Mouse (Mus musculus) midbrain, postnatal 0 days (tissue): ENCODE data around the gene Arhgef15. TPM values are rescaled to one million over a fixed set of nuclear protein-coding genes. Genes with fewer than 3 reads are reported as not detected.
"Not testable (repeated sequence)": the region's sequence is repeated elsewhere in the genome, so short reads cannot be mapped to it uniquely, and the experiment has no call there.

Source experiments
- ATAC-seq: fragments of 200-750 bp; cut with Nextera tagmentation; 2 replicates; pipeline ENCODE4 v1.8.0; 2017; ENCODE audit warnings: moderate number of reproducible peaks, mild to moderate bottlenecking, moderate TSS enrichment, moderate library complexity; ENCODE audit not compliant: low FRiP score
- DNase-seq: peaks from one replicate; pipeline ENCODE4 v3.0.0-alpha.2; 2015; ENCODE audit warnings: low spot score
- H3K27ac ChIP-seq: fragments of 300-500 bp; sonication (generic); 2 replicates; pipeline ENCODE4 v1.5.1; 2014; ENCODE audit warnings: low read depth, mild to moderate bottlenecking, low read length, mixed read lengths
- H3K27me3 ChIP-seq: fragments of 300-500 bp; sonication (generic); 2 replicates; pipeline ENCODE4 v1.6.1; 2014; ENCODE audit warnings: low read length, control low read depth, mixed read lengths; ENCODE audit not compliant: insufficient read depth
- H3K36me3 ChIP-seq: fragments of 300-500 bp; sonication (generic); 2 replicates; pipeline ENCODE4 v1.6.1; 2014; ENCODE audit warnings: low read length, control low read depth, mixed read lengths; ENCODE audit not compliant: insufficient read depth
- H3K4me1 ChIP-seq: fragments of 300-500 bp; sonication (generic); 2 replicates; pipeline ENCODE4 v1.6.1; 2014; ENCODE audit warnings: mild to moderate bottlenecking, control low read depth, antibody characterized with exemption, low read length, mixed read lengths; ENCODE audit not compliant: insufficient read depth
- H3K4me2 ChIP-seq: fragments of 300-500 bp; sonication (generic); 2 replicates; pipeline ENCODE4 v1.6.1; 2014; ENCODE audit warnings: low read depth, mild to moderate bottlenecking, low read length, mixed read lengths; ENCODE audit not compliant: poor library complexity, severe bottlenecking
- H3K4me3 ChIP-seq: fragments of 300-500 bp; sonication (generic); 2 replicates; pipeline ENCODE4 v1.5.1; 2014; ENCODE audit warnings: low read depth, mild to moderate bottlenecking, low read length, moderate library complexity
- H3K9ac ChIP-seq: fragments of 300-500 bp; sonication (generic); replicated peaks from 2 replicates; pipeline ENCODE4 v1.6.1; 2014; ENCODE audit warnings: mild to moderate bottlenecking, low read length, moderate library complexity, mixed read lengths; ENCODE audit not compliant: poor library complexity, severe bottlenecking
- H3K9me3 ChIP-seq: fragments of 300-500 bp; sonication (generic); 2 replicates; pipeline ENCODE4 v1.6.1; 2016; ENCODE audit warnings: low read length, control low read depth
- CTCF ChIP-seq: IDR thresholded peaks from 2 replicates; pipeline ENCODE4 v1.5.1; 2016; ENCODE audit warnings: antibody characterized with exemption, mild to moderate bottlenecking
- WGBS: fragments of 180-500 bp; shearing (Covaris S2); extraction: QIAGEN DNeasy Blood & Tissue Kit; methylation state at CpG from one replicate; pipeline ENCODE4 v1.1.7; 2014; 5-methylcytosine and 5-hydroxymethylcytosine counted together
- polyA plus RNA-seq: library from polyadenylated mRNA; unstranded; fragments of >200 nt; fragmentation: Nextera tagmentation; extraction: Ambion mirVana; gene quantifications from 2 replicates; pipeline ENCODE4 v1.2.1, GENCODE M21; 2015
- total RNA-seq: library from RNA; depleted of rRNA; stranded (reverse); fragments of >200 nt; gene quantifications from 2 replicates; pipeline ENCODE4 v1.2.3, GENCODE M21; 2014

The Arhgef15 gene
- total and polyA plus RNA-seq, 2 experiments from 2014 or later = 23.3 to 27.6 TPM

DNA sequence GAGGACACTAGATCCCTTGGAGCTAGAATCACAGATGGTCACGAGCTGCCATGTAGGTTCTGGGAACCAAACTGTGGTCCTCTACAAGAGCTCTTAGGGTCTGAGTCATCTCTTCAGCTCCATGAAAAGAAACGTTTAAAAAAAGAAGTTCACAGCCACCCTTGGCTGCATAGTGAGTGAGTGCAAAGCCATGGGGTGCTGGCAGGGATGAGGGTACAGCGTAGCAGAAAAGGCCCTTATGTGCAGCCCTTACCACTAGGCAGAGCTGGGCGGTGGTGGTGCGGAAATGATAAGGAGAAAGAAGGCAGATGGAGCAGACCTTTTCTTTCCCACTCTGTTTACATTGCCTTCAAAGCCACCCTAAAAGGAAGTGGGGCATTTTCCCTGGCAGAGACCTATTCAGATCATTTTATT is 22.0 kb upstream of the Arhgef15 start:
- WGBS = 53% methylated on average over 5 of the region's 5 CpGs
- H3K27me3 ChIP-seq = peaks cover 4% of the 10 kb centered on the region; the same call in 1 of the 2 replicates

GRCm38 (mm10) chr11:68975601-68976000 is 18.3 kb upstream of the Arhgef15 start:
- no peak for DNase-seq
- Histone ChIP-seq H3K27me3 (peaks cover 4% of the 10 kb centered on the region; the same call in 1 of the 2 replicates), H3K4me3 (no peak overlapping the region), H3K27ac (no peak overlapping the region), H3K9me3 (no peaks in the 10 kb centered on the region), H3K9ac (no peak overlapping the region), H3K36me3 (no peaks in the 10 kb centered on the region), H3K4me2 (no peak overlapping the region), H3K4me1 (no peaks in the 10 kb centered on the region)
- TF ChIP-seq CTCF = no peak
- WGBS = 87% methylated on average over 1 of the region's 1 CpGs
- no peak for ATAC-seq

More for the DNA sequence above, 22.0 kb upstream of the Arhgef15 start:
- no peak overlapping the region for H3K4me2 ChIP-seq
- no peaks in the 10 kb centered on the region for H3K36me3 ChIP-seq
- H3K9ac ChIP-seq = no peak overlapping the region
- H3K4me1 ChIP-seq = no peaks in the 10 kb centered on the region
- no peak overlapping the region for H3K27ac ChIP-seq
- no peak for ATAC-seq
- TF ChIP-seq CTCF = no peak
- H3K4me3 ChIP-seq = no peak overlapping the region
- DNase-seq = no peak
- H3K9me3 ChIP-seq = no peaks in the 10 kb centered on the region

GRCm38 (mm10) chr11:68975085-68975484 is 17.8 kb upstream of the Arhgef15 start, which contains the start of gene Rangrf:
TSS of gene Rangrf (minus strand) at chr11:68975185.
- H3K4me3 ChIP-seq = peak within 1 kb of the TSS; percentile 38; the same call in 1 of the 2 replicates
- H3K27ac ChIP-seq = no peak within 1 kb of the TSS
- no peak within 1 kb of the TSS for H3K9ac ChIP-seq
- peak within 1 kb of the TSS; percentile 63 for H3K4me2 ChIP-seq
- no peaks in the 10 kb centered on the region for H3K36me3 ChIP-seq
- DNase-seq = no peak
- no peaks in the 10 kb centered on the region for H3K4me1 ChIP-seq
- H3K9me3 ChIP-seq = no peaks in the 10 kb centered on the region
- no peak for TF ChIP-seq CTCF
- H3K27me3 ChIP-seq = peaks cover 4% of the 10 kb centered on the region; the same call in 1 of the 2 replicates
- no peak for ATAC-seq
- 77% methylated on average over 7 of the region's 7 CpGs for WGBS

- Histone ChIP-seq H3K27ac (no peak overlapping the region), H3K36me3 (no peaks in the 10 kb centered on the region), H3K9ac (0 out of 2 replicates have a peak overlapping the region, but pooled peaks have one; percentile 24), H3K4me1 (no peaks in the 10 kb centered on the region), H3K9me3 (no peaks in the 10 kb centered on the region), H3K4me3 (peak overlapping the region; percentile 38), H3K4me2 (peak overlapping the region; percentile 63), H3K27me3 (peaks cover 4% of the 10 kb centered on the region; the same call in 1 of the 2 replicates)
- no peak for TF ChIP-seq CTCF
- 25% methylated on average over 6 of the region's 6 CpGs for WGBS
- no peak for ATAC-seq
- DNase-seq = no peak
Measured at GRCm38 (mm10) chr11:68974059-68974450, 16.8 kb upstream of the Arhgef15 start.

DNA sequence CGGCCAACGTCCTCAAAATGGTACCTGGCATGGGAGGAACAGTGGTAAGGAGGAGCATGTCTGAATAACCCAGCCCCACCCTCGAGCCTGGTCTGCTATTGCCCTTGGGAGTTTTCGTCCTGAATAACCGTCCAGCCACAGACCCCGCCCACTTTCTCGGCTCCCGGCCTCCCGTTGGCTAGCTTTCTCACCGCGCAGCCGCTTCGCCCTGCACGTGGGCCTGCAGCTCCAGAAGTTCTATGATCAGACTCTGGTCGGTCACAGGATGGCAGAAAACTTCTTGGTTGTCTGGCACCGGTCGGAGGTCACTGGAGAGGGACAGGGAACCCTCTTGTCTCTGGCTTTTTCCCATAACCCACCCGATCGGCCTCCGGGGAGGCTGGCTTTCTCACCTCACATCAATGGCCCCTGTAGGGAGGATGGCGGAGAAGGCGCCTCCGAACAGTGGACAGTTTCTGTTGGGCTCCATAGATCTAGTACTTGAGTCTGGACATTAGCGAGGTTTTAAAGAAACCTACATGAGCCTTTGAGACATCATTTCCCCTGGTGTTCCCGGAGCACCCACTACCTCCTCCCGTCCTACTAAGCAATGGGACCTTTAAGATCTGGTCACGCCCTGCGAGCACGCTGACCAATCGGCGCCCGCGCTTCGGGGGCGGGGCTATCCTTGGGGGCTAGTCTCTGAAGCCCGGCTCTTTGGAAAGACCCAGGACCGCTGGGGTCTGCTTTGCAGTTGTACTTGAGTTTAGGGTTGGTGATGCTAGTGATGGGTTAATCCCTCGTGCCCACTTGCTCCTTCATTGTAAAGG is 16.2 kb upstream of the Arhgef15 start:
- ATAC-seq (peak; percentile 78), DNase-seq (peak; percentile 79)
- peak overlapping the region; percentile 36; the same call in 1 of the 2 replicates for H3K9ac ChIP-seq
- not testable (repeated sequence) for H3K36me3 ChIP-seq, H3K4me1 ChIP-seq, H3K27ac ChIP-seq, H3K9me3 ChIP-seq, H3K27me3 ChIP-seq
- WGBS = under 1% methylated on average over 36 of the region's 38 CpGs
- peak overlapping the region; percentile 63 for H3K4me2 ChIP-seq
- peak overlapping the region; percentile 38 for H3K4me3 ChIP-seq

DNA sequence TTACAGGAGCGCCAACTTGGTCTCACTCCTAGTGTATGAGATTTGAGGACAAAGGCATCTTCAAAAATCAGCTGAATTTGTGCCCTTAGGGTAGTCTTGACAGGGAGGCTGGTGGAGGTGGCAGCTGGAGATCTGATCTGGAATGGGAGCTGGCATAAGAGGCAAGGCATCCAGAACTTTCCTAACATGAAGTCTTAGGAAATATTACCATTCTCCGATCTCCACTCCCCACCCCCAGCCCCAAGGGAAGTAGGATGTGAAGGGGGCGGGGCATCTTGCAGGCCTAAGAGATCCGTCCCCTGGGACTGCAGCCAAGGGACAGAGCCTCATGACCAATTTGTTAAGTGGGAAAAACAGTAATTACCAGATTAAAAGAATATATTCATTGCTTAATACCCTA is 13.0 kb upstream of the Arhgef15 start:
- Histone ChIP-seq H3K4me2 (no peak overlapping the region), H3K4me3 (no peak overlapping the region), H3K4me1 (0 out of 2 replicates have a peak, but pooled peaks cover 9% of the 10 kb centered on the region), H3K9me3 (no peaks in the 10 kb centered on the region), H3K27me3 (peaks cover under 1% of the 10 kb centered on the region; the same call in 1 of the 2 replicates), H3K36me3 (no peaks in the 10 kb centered on the region), H3K27ac (no peak overlapping the region), H3K9ac (no peak overlapping the region)
- ATAC-seq (no peak), DNase-seq (no peak)
- 60% methylated on average over 4 of the region's 4 CpGs for WGBS
- no peak for TF ChIP-seq CTCF
